Mouse (Mus musculus): ENCODE measurements at regions not wholly inside any gene's neighbourhood (a gene's known extent, or its start where the extent isn't known, plus 50 kb on each side); places are given as distances from the start of the nearest gene placed in this dataset.
A peak's percentile ranks its signal among the peaks of the same experiment; 100 is the strongest.

- Histone ChIP-seq H3K27me3 (replicated peaks) (no peaks in the 10 kb centered on the region), H3K27ac (ENCODE audit: poor library complexity, severe bottlenecking) (peak overlapping the region; percentile 78), H3K4me2 (0 out of 2 replicates have a peak overlapping the region, but pooled peaks have one; percentile 19), H3K9ac (no peak overlapping the region), H3K36me3 (no peaks in the 10 kb centered on the region), H3K9me3 (replicated peaks) (no peaks in the 10 kb centered on the region), H3K4me1 (replicated peaks) (peaks cover 21% of the 10 kb centered on the region), H3K4me3 (no peak overlapping the region)
- 10% methylated on average over 3 of the region's 3 CpGs for WGBS
- peak; percentile 33; the same call in 1 of the 2 replicates for ATAC-seq (ENCODE audit: insufficient number of reproducible peaks, low FRiP score)
Measured at GRCm38 (mm10) chr8:128156221-128156620, 202.2 kb upstream of the Nrp1 start.

DNA sequence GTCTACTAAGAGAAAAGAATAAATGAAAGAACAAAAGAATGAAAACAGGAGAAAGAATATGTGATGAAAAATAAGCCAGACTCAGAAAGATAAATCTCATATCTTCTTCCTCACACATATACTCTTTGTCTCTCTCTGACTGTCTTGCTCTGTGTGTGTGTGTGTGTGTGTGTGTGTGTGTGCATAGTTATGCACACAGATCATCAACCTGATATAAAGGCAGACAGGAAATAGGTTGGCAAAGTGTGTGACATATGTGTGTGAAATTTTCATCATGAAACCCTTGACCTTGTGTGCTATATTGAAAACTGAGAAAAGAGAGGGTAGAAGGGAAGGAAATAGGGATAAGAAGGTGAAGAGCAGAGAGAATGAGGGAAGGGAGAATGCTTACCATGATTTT lies 195.5 kb upstream of the Nrp1 start:
- ATAC-seq (ENCODE audit: insufficient number of reproducible peaks, low FRiP score) = no peak
- Histone ChIP-seq H3K27ac (ENCODE audit: poor library complexity, severe bottlenecking) (no peak overlapping the region), H3K9ac (no peak overlapping the region), H3K4me2 (no peak overlapping the region), H3K4me3 (no peak overlapping the region), H3K9me3 (replicated peaks) (no peaks in the 10 kb centered on the region), H3K36me3 (no peaks in the 10 kb centered on the region), H3K27me3 (replicated peaks) (no peaks in the 10 kb centered on the region), H3K4me1 (replicated peaks) (0 out of 2 replicates have a peak, but pooled peaks cover 5% of the 10 kb centered on the region)

GRCm38 (mm10) chr8:128164976-128165375 lies 193.4 kb upstream of the Nrp1 start:
- no peaks in the 10 kb centered on the region for H3K36me3 ChIP-seq
- no peaks in the 10 kb centered on the region for H3K27me3 ChIP-seq (replicated peaks)
- no peak overlapping the region for H3K9ac ChIP-seq
- 70% methylated on average over 5 of the region's 5 CpGs for WGBS
- H3K4me3 ChIP-seq = no peak overlapping the region
- H3K4me1 ChIP-seq (replicated peaks) = 0 out of 2 replicates have a peak, but pooled peaks cover 5% of the 10 kb centered on the region
- H3K27ac ChIP-seq (ENCODE audit: poor library complexity, severe bottlenecking) = no peak overlapping the region
- ATAC-seq (ENCODE audit: insufficient number of reproducible peaks, low FRiP score) = no peak
- H3K9me3 ChIP-seq (replicated peaks) = no peaks in the 10 kb centered on the region
- no peak overlapping the region for H3K4me2 ChIP-seq

GRCm38 (mm10) chr8:128165591-128165990 lies 192.8 kb upstream of the Nrp1 start:
- no peak overlapping the region for H3K4me3 ChIP-seq
- H3K4me1 ChIP-seq (replicated peaks) = 0 out of 2 replicates have a peak, but pooled peaks cover 5% of the 10 kb centered on the region
- H3K27me3 ChIP-seq (replicated peaks) = no peaks in the 10 kb centered on the region
- no peak overlapping the region for H3K4me2 ChIP-seq
- H3K36me3 ChIP-seq = no peaks in the 10 kb centered on the region
- no peak for ATAC-seq (ENCODE audit: insufficient number of reproducible peaks, low FRiP score)
- 81% methylated on average over 2 of the region's 2 CpGs for WGBS
- no peak overlapping the region for H3K27ac ChIP-seq (ENCODE audit: poor library complexity, severe bottlenecking)
- no peaks in the 10 kb centered on the region for H3K9me3 ChIP-seq (replicated peaks)
- no peak overlapping the region for H3K9ac ChIP-seq

DNA sequence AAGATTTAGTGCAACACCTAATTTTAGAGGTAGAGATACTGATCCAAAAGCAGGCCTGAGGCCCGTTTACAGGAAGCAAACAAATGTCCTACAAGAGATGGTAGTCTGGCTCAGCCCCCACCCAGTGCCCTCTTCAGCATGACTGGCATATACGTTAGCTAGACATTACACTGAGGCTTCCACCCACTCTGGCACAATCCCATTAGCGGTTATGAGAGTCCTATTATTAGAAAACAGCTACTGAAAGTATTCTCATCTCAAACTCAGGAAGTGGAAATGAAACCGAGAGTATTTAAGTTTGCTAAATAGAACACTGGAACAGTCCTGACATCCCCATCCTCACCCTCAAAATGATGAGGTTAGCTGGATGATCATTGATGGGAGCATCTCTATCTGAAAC lies 192.3 kb upstream of the Nrp1 start:
- no peak overlapping the region for H3K9ac ChIP-seq
- ATAC-seq (ENCODE audit: insufficient number of reproducible peaks, low FRiP score) = no peak
- peaks cover 7% of the 10 kb centered on the region; the same call in 1 of the 2 replicates for H3K4me1 ChIP-seq (replicated peaks)
- 60% methylated on average over 4 of the region's 4 CpGs for WGBS
- H3K27ac ChIP-seq (ENCODE audit: poor library complexity, severe bottlenecking) = no peak overlapping the region
- no peak overlapping the region for H3K4me2 ChIP-seq
- H3K4me3 ChIP-seq = no peak overlapping the region
- no peaks in the 10 kb centered on the region for H3K27me3 ChIP-seq (replicated peaks)
- no peaks in the 10 kb centered on the region for H3K9me3 ChIP-seq (replicated peaks)
- no peaks in the 10 kb centered on the region for H3K36me3 ChIP-seq

- ATAC-seq (ENCODE audit: insufficient number of reproducible peaks, low FRiP score) = no peak
- H3K9me3 ChIP-seq (replicated peaks) = no peaks in the 10 kb centered on the region
Measured at GRCm38 (mm10) chr8:128168819-128169218, 189.6 kb upstream of the Nrp1 start.

GRCm38 (mm10) chr8:128171116-128171515 lies 187.3 kb upstream of the Nrp1 start:
- Histone ChIP-seq H3K4me2 (no peak overlapping the region), H3K4me1 (replicated peaks) (peaks cover 8% of the 10 kb centered on the region; the same call in 1 of the 2 replicates), H3K9ac (no peak overlapping the region), H3K4me3 (no peak overlapping the region), H3K27me3 (replicated peaks) (no peaks in the 10 kb centered on the region), H3K27ac (ENCODE audit: poor library complexity, severe bottlenecking) (no peak overlapping the region), H3K36me3 (no peaks in the 10 kb centered on the region), H3K9me3 (replicated peaks) (no peaks in the 10 kb centered on the region)
- ATAC-seq (ENCODE audit: insufficient number of reproducible peaks, low FRiP score) = no peak
- WGBS = 12% methylated on average over 1 of the region's 1 CpGs

More at GRCm38 (mm10) chr8:128168819-128169218, 189.6 kb upstream of the Nrp1 start:
- Histone ChIP-seq H3K36me3 (no peaks in the 10 kb centered on the region), H3K27ac (ENCODE audit: poor library complexity, severe bottlenecking) (no peak overlapping the region), H3K4me2 (no peak overlapping the region), H3K9ac (no peak overlapping the region), H3K4me3 (no peak overlapping the region), H3K4me1 (replicated peaks) (peaks cover 11% of the 10 kb centered on the region; the same call in 1 of the 2 replicates), H3K27me3 (replicated peaks) (no peaks in the 10 kb centered on the region)
- 76% methylated on average over 3 of the region's 3 CpGs for WGBS

DNA sequence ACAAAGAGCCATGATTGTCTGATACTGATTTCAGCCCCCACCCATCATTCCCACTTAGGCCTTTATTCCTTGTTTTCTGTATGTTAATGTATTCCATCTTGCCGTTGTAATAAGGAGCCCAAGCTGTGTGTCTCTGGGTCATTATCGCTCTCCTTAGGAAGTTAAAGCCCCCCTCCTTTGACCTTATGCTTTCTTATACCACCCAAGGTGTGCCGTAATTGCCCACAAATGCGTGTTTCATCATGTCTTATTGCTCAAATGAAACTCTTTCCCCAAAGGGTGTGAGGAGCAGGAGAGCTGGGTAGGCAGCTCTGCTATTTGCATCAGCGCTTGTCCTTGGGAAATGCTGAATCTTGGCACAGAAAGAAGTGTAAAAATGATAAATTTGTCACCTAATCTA lies 178.2 kb upstream of the Nrp1 start:
- ATAC-seq (ENCODE audit: insufficient number of reproducible peaks, low FRiP score) = no peak
- H3K4me3 ChIP-seq = no peak overlapping the region
- no peak overlapping the region for H3K9ac ChIP-seq

DNA sequence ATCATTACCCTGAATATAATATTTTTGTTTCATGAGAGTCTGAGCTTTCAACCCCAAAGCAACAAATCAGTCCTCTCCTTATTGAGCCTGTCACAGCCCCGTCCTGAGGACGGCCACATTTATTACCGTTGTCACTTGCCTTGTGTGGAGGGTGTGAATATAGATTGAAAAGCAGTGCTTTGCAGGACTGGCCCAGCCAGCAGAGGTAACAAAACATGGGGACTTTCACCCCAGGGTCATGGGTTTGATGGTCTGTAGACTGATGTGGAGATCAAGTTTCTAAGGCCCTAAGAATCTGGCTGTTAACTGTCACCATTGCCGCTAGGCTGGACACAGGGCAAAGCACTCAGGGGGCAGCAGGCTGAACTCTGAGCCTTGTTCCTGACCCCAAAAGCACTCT lies 175.3 kb upstream of the Nrp1 start:
- no peak for ATAC-seq (ENCODE audit: insufficient number of reproducible peaks, low FRiP score)
- no peak overlapping the region for H3K4me3 ChIP-seq

More for the DNA sequence above, 178.2 kb upstream of the Nrp1 start:
- Histone ChIP-seq H3K9me3 (replicated peaks) (no peaks in the 10 kb centered on the region), H3K27ac (ENCODE audit: poor library complexity, severe bottlenecking) (no peak overlapping the region), H3K36me3 (no peaks in the 10 kb centered on the region), H3K4me2 (no peak overlapping the region), H3K27me3 (replicated peaks) (no peaks in the 10 kb centered on the region), H3K4me1 (replicated peaks) (0 out of 2 replicates have a peak, but pooled peaks cover 4% of the 10 kb centered on the region)
- 73% methylated on average over 5 of the region's 5 CpGs for WGBS

DNA sequence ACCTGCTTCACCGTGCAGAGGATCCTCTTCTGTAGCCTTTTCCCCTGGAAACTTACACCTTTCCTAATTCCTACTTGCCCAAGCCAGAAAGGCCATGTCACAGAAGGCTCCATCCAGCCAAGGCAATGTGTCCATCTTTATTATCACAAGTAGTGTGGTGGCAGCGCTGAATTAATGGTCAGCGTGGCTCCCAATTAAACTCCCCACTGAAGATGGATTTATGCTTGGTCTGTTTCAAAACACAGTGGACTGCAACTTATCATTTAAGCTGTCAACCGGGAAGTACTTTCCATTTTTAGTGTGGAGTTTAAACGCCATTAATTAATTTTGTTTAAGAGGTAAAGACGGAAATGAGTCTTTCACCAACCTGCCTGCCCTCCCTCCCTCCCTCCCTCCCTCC lies 170.1 kb upstream of the Nrp1 start:
- Histone ChIP-seq H3K36me3 (no peaks in the 10 kb centered on the region), H3K27ac (ENCODE audit: poor library complexity, severe bottlenecking) (no peak overlapping the region), H3K9me3 (replicated peaks) (no peaks in the 10 kb centered on the region), H3K4me3 (no peak overlapping the region), H3K4me2 (no peak overlapping the region), H3K9ac (no peak overlapping the region), H3K4me1 (replicated peaks) (no peaks in the 10 kb centered on the region), H3K27me3 (replicated peaks) (no peaks in the 10 kb centered on the region)
- WGBS = 63% methylated on average over 6 of the region's 6 CpGs
- no peak for ATAC-seq (ENCODE audit: insufficient number of reproducible peaks, low FRiP score)

More for the DNA sequence above, 175.3 kb upstream of the Nrp1 start:
- H3K27ac ChIP-seq (ENCODE audit: poor library complexity, severe bottlenecking) = no peak overlapping the region
- H3K4me1 ChIP-seq (replicated peaks) = 0 out of 2 replicates have a peak, but pooled peaks cover 4% of the 10 kb centered on the region
- H3K9ac ChIP-seq = no peak overlapping the region
- no peaks in the 10 kb centered on the region for H3K27me3 ChIP-seq (replicated peaks)
- H3K4me2 ChIP-seq = no peak overlapping the region
- WGBS = 81% methylated on average over 4 of the region's 4 CpGs
- no peaks in the 10 kb centered on the region for H3K36me3 ChIP-seq
- H3K9me3 ChIP-seq (replicated peaks) = no peaks in the 10 kb centered on the region

DNA sequence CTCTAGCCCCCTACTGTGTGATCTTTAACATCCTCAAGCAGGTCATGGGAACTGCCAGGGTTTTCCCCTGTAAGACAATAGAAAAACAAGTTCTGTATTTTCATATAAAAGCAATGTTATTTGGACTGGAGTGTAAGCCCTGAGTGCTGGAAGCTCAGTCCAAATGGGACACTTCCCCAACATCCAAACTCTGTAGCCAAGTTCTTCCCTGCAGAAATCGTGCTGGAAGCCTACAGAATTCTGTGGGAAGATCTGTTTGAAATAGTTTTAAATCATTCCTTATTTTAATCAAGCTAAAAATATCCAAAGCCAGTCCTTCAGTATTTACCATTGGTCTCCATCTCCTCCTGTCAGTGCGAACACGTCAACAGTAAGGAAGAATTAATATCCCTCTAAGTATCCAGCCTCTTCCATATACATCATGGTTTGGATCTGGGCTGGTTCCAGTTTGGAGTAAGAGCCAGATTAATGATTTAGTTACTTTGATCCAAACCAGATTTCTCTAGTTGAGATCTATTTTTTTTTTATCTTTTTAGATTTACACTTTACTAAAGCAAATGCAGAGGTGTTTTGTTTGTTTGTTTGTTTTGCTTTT lies 165.0 kb upstream of the Nrp1 start:
- Histone ChIP-seq H3K36me3 (no peaks in the 10 kb centered on the region), H3K9ac (no peak overlapping the region), H3K9me3 (replicated peaks) (no peaks in the 10 kb centered on the region), H3K4me2 (no peak overlapping the region), H3K27ac (ENCODE audit: poor library complexity, severe bottlenecking) (no peak overlapping the region), H3K4me1 (replicated peaks) (no peaks in the 10 kb centered on the region), H3K27me3 (replicated peaks) (no peaks in the 10 kb centered on the region), H3K4me3 (no peak overlapping the region)
- 73% methylated on average over 3 of the region's 3 CpGs for WGBS
- ATAC-seq (ENCODE audit: insufficient number of reproducible peaks, low FRiP score) = no peak

DNA sequence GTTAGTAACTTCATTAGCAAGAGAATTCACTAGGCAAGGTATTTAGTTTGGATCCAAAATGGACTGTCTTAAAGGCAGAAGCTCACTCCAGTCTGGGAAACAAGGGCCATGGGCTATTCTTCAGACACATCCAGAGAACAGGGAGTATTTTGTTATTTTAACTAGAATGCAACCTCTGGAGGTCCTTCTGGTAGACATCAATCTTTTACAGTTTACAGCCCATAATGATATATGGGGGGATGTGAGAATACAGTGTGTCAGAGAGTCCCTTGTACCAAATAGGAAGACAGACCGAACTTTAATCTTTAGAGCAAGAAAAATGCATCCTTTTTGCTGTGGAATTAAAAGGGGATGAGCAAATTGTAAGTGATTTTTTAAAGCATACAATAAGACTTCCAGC lies 157.6 kb upstream of the Nrp1 start:
- H3K27me3 ChIP-seq (replicated peaks) = no peaks in the 10 kb centered on the region

More for the DNA sequence above, 157.6 kb upstream of the Nrp1 start:
- Histone ChIP-seq H3K9ac (no peak overlapping the region), H3K36me3 (no peaks in the 10 kb centered on the region), H3K27ac (ENCODE audit: poor library complexity, severe bottlenecking) (no peak overlapping the region), H3K4me1 (replicated peaks) (no peaks in the 10 kb centered on the region), H3K4me2 (no peak overlapping the region), H3K4me3 (no peak overlapping the region), H3K9me3 (replicated peaks) (no peaks in the 10 kb centered on the region)
- WGBS = 88% methylated on average over 1 of the region's 1 CpGs
- no peak for ATAC-seq (ENCODE audit: insufficient number of reproducible peaks, low FRiP score)

Data from heart, embryonic 12.5 days (tissue).